Mouse (Mus musculus) neural tube, embryonic 14.5 days (tissue): ENCODE results near the gene Hdac7. TPM values are rescaled to one million over a fixed set of nuclear protein-coding genes. Genes with fewer than 3 reads are reported as not detected.

ENCODE experiments used
- ATAC-seq: fragments of 200-750 bp; cut with Nextera tagmentation; 2 replicates; pipeline ENCODE4 v1.8.0; 2017; ENCODE audit warnings: low read depth, mild to moderate bottlenecking, moderate TSS enrichment, moderate library complexity
- H3K27ac ChIP-seq: fragments of 300-500 bp; sonication (generic); 2 replicates; pipeline ENCODE4 v1.5.1; 2014; ENCODE audit warnings: low read depth, mild to moderate bottlenecking, control low read depth, low read length, moderate library complexity, mixed read lengths
- H3K27me3 ChIP-seq: fragments of 300-500 bp; sonication (generic); 2 replicates; pipeline ENCODE4 v1.6.1; 2014; ENCODE audit warnings: low read length; ENCODE audit not compliant: control insufficient read depth, insufficient read depth
- H3K36me3 ChIP-seq: fragments of 300-500 bp; sonication (generic); 2 replicates; pipeline ENCODE4 v1.6.1; 2014; ENCODE audit warnings: low read length, mixed read lengths; ENCODE audit not compliant: control insufficient read depth, insufficient read depth
- H3K4me1 ChIP-seq: fragments of 300-500 bp; sonication (generic); 2 replicates; pipeline ENCODE4 v1.6.1; 2014; ENCODE audit warnings: low read length; ENCODE audit not compliant: control insufficient read depth, insufficient read depth
- H3K4me2 ChIP-seq: fragments of 300-500 bp; sonication (generic); 2 replicates; pipeline ENCODE4 v1.6.1; 2014; ENCODE audit warnings: mild to moderate bottlenecking, low read depth, low read length, control low read depth
- H3K4me3 ChIP-seq: fragments of 300-500 bp; sonication (generic); 2 replicates; pipeline ENCODE4 v1.5.1; 2014; ENCODE audit warnings: low read depth, low read length, control low read depth, mixed read lengths
- H3K9ac ChIP-seq: fragments of 300-500 bp; sonication (generic); replicated peaks from 2 replicates; pipeline ENCODE4 v1.6.1; 2014; ENCODE audit warnings: low read depth, mild to moderate bottlenecking, control low read depth, low read length, mixed read lengths
- H3K9me3 ChIP-seq: fragments of 300-500 bp; sonication (generic); 2 replicates; pipeline ENCODE4 v1.6.1; 2016; ENCODE audit warnings: low read length; ENCODE audit not compliant: control insufficient read depth
- WGBS: fragments of 180-500 bp; shearing (Covaris S2); extraction: QIAGEN DNeasy Blood & Tissue Kit; methylation state at CpG from one replicate; pipeline ENCODE4 v1.1.7; 2014; 5-methylcytosine and 5-hydroxymethylcytosine counted together
- polyA plus RNA-seq: library from polyadenylated mRNA; unstranded; fragments of >200 nt; fragmentation: Nextera tagmentation; extraction: Ambion mirVana; gene quantifications from 2 replicates; pipeline ENCODE4 v1.2.1, GENCODE M21; 2014

Gene Hdac7
- polyA plus RNA-seq, 1 experiment from 2014 or later, result 28.7 TPM

- Histone ChIP-seq H3K4me2 (no peak overlapping the region), H3K27me3 (no peaks in the 10 kb centered on the region), H3K4me3 (no peak overlapping the region), H3K4me1 (no peaks in the 10 kb centered on the region), H3K36me3 (no peaks in the 10 kb centered on the region), H3K27ac (no peak overlapping the region), H3K9me3 (no peaks in the 10 kb centered on the region), H3K9ac (no peak overlapping the region)
- WGBS, result 94% methylated on average over 2 of the region's 2 CpGs
- no peak for ATAC-seq
Measured at GRCm38 (mm10) chr15:97847866-97848265, 3.6 kb upstream of the Hdac7 start.

GRCm38 (mm10) chr15:97847285-97847684, 3.0 kb upstream of the Hdac7 start:
- WGBS, result 87% methylated on average over 4 of the region's 4 CpGs
- no peak for ATAC-seq
- Histone ChIP-seq H3K9me3 (no peaks in the 10 kb centered on the region), H3K27ac (no peak overlapping the region), H3K9ac (no peak overlapping the region), H3K4me1 (no peaks in the 10 kb centered on the region), H3K4me2 (no peak overlapping the region), H3K36me3 (no peaks in the 10 kb centered on the region), H3K27me3 (no peaks in the 10 kb centered on the region), H3K4me3 (no peak overlapping the region)

- H3K9me3 ChIP-seq, result no peaks in the 10 kb centered on the region
- no peak overlapping the region for H3K9ac ChIP-seq
- H3K4me2 ChIP-seq, result no peak overlapping the region
- H3K27me3 ChIP-seq, result no peaks in the 10 kb centered on the region
- H3K4me1 ChIP-seq, result no peaks in the 10 kb centered on the region
- no peak overlapping the region for H3K27ac ChIP-seq
- no peak for ATAC-seq
- no peaks in the 10 kb centered on the region for H3K36me3 ChIP-seq
- 92% methylated on average over 11 of the region's 11 CpGs for WGBS
- no peak overlapping the region for H3K4me3 ChIP-seq
Measured at GRCm38 (mm10) chr15:97846121-97846882, 2.0 kb upstream of the Hdac7 start.

GRCm38 (mm10) chr15:97843247-97843651, 1.1 kb downstream of the Hdac7 start:
- no peak overlapping the region for H3K27ac ChIP-seq
- no peak overlapping the region for H3K9ac ChIP-seq
- ATAC-seq, result no peak
- H3K9me3 ChIP-seq, result no peaks in the 10 kb centered on the region
- no peak overlapping the region for H3K4me2 ChIP-seq
- H3K27me3 ChIP-seq, result no peaks in the 10 kb centered on the region
- H3K4me3 ChIP-seq, result no peak overlapping the region
- no peaks in the 10 kb centered on the region for H3K36me3 ChIP-seq
- H3K4me1 ChIP-seq, result no peaks in the 10 kb centered on the region
- 87% methylated on average over 7 of the region's 7 CpGs for WGBS

GRCm38 (mm10) chr15:97842058-97842457, 2.2 kb downstream of the Hdac7 start:
- Histone ChIP-seq H3K36me3 (no peaks in the 10 kb centered on the region), H3K27me3 (no peaks in the 10 kb centered on the region), H3K9me3 (no peaks in the 10 kb centered on the region), H3K4me1 (no peaks in the 10 kb centered on the region), H3K27ac (no peak overlapping the region), H3K9ac (no peak overlapping the region), H3K4me2 (no peak overlapping the region), H3K4me3 (no peak overlapping the region)
- no peak for ATAC-seq
- WGBS, result 88% methylated on average over 6 of the region's 6 CpGs

GRCm38 (mm10) chr15:97841383-97841782, 2.9 kb downstream of the Hdac7 start:
- Histone ChIP-seq H3K4me2 (no peak overlapping the region), H3K4me1 (no peaks in the 10 kb centered on the region), H3K36me3 (no peaks in the 10 kb centered on the region), H3K9ac (no peak overlapping the region), H3K4me3 (no peak overlapping the region), H3K27ac (no peak overlapping the region), H3K9me3 (no peaks in the 10 kb centered on the region), H3K27me3 (no peaks in the 10 kb centered on the region)
- ATAC-seq, result no peak
- 97% methylated on average over 6 of the region's 6 CpGs for WGBS

- no peak overlapping the region for H3K4me3 ChIP-seq
- no peaks in the 10 kb centered on the region for H3K4me1 ChIP-seq
- no peak for ATAC-seq
- 86% methylated on average over 1 of the region's 1 CpGs for WGBS
- H3K9ac ChIP-seq, result no peak overlapping the region
- no peaks in the 10 kb centered on the region for H3K9me3 ChIP-seq
- H3K36me3 ChIP-seq, result no peaks in the 10 kb centered on the region
- H3K27ac ChIP-seq, result no peak overlapping the region
- H3K4me2 ChIP-seq, result no peak overlapping the region
- H3K27me3 ChIP-seq, result no peaks in the 10 kb centered on the region
Measured at GRCm38 (mm10) chr15:97840781-97841180, 3.5 kb downstream of the Hdac7 start.

- no peak overlapping the region for H3K9ac ChIP-seq
- no peak overlapping the region for H3K27ac ChIP-seq
- H3K4me2 ChIP-seq, result no peak overlapping the region
- H3K27me3 ChIP-seq, result no peaks in the 10 kb centered on the region
- H3K36me3 ChIP-seq, result no peaks in the 10 kb centered on the region
- 47% methylated on average over 3 of the region's 3 CpGs for WGBS
- H3K4me3 ChIP-seq, result no peak overlapping the region
- H3K4me1 ChIP-seq, result no peaks in the 10 kb centered on the region
- H3K9me3 ChIP-seq, result no peaks in the 10 kb centered on the region
- peak; percentile 56; the same call in 1 of the 2 replicates for ATAC-seq
Measured at GRCm38 (mm10) chr15:97839991-97840455, 4.3 kb downstream of the Hdac7 start.

- Histone ChIP-seq H3K9me3 (no peaks in the 10 kb centered on the region), H3K9ac (no peak overlapping the region), H3K4me3 (no peak overlapping the region), H3K27me3 (no peaks in the 10 kb centered on the region), H3K4me2 (no peak overlapping the region), H3K27ac (no peak overlapping the region), H3K4me1 (no peaks in the 10 kb centered on the region), H3K36me3 (no peaks in the 10 kb centered on the region)
- 70% methylated on average over 4 of the region's 4 CpGs for WGBS
- no peak for ATAC-seq
Measured at GRCm38 (mm10) chr15:97839473-97839872, 4.8 kb downstream of the Hdac7 start.
